Mouse (Mus musculus): ENCODE data around the gene Tppp3. TPM values are rescaled to one million over a fixed set of nuclear protein-coding genes. Genes with fewer than 3 reads are reported as not detected.

Gene Tppp3
- polyA plus RNA-seq, 1 experiment from 2014 or later = 13.5 TPM

- Histone ChIP-seq H3K36me3 (peaks cover 9% of the 10 kb centered on the region; the same call in 1 of the 2 replicates), H3K9me3 (replicated peaks) (no peaks in the 10 kb centered on the region), H3K27me3 (ENCODE audit: low read depth, poor library complexity, severe bottlenecking) (peaks cover 46% of the 10 kb centered on the region), H3K4me3 (no peak overlapping the region), H3K27ac (no peak overlapping the region), H3K4me1 (peaks cover 64% of the 10 kb centered on the region)
- WGBS = 79% methylated on average over 5 of the region's 5 CpGs
- no peak for DNase-seq (ENCODE audit: low spot score)
Observed at GRCm38 (mm10) chr8:105470262-105470661, 1.1 kb downstream of the Tppp3 start.

GRCm38 (mm10) chr8:105469816-105470215 lies 1.5 kb downstream of the Tppp3 start:
- 89% methylated on average over 5 of the region's 5 CpGs for WGBS
- Histone ChIP-seq H3K4me3 (no peak overlapping the region), H3K4me1 (peaks cover 61% of the 10 kb centered on the region), H3K9me3 (replicated peaks) (no peaks in the 10 kb centered on the region), H3K27me3 (ENCODE audit: low read depth, poor library complexity, severe bottlenecking) (peaks cover 42% of the 10 kb centered on the region), H3K36me3 (0 out of 2 replicates have a peak, but pooled peaks cover 5% of the 10 kb centered on the region), H3K27ac (peak overlapping the region; percentile 68)
- DNase-seq (ENCODE audit: low spot score) = no peak

GRCm38 (mm10) chr8:105469041-105469695 lies 2.2 kb downstream of the Tppp3 start:
- Histone ChIP-seq H3K27ac (peak overlapping the region; percentile 68), H3K36me3 (0 out of 2 replicates have a peak, but pooled peaks cover 5% of the 10 kb centered on the region), H3K27me3 (ENCODE audit: low read depth, poor library complexity, severe bottlenecking) (peaks cover 35% of the 10 kb centered on the region), H3K4me1 (peaks cover 60% of the 10 kb centered on the region), H3K4me3 (no peak overlapping the region), H3K9me3 (replicated peaks) (no peaks in the 10 kb centered on the region)
- 54% methylated on average over 6 of the region's 6 CpGs for whole genome bisulfite sequencing
- no peak for DNase-seq (ENCODE audit: low spot score)

- peaks cover 50% of the 10 kb centered on the region for H3K4me1 ChIP-seq
- 0 out of 2 replicates have a peak overlapping the region, but pooled peaks have one; percentile 42 for H3K27ac ChIP-seq
- H3K27me3 ChIP-seq (ENCODE audit: low read depth, poor library complexity, severe bottlenecking) = peaks cover 25% of the 10 kb centered on the region
- WGBS = 92% methylated on average over 27 of the region's 27 CpGs
- H3K4me3 ChIP-seq = no peak overlapping the region
- H3K36me3 ChIP-seq = 0 out of 2 replicates have a peak, but pooled peaks cover 2% of the 10 kb centered on the region
- H3K9me3 ChIP-seq (replicated peaks) = no peaks in the 10 kb centered on the region
- no peak for DNase-seq (ENCODE audit: low spot score)
Observed at GRCm38 (mm10) chr8:105468002-105468720, 3.2 kb downstream of the Tppp3 start.

- Histone ChIP-seq H3K4me1 (peaks cover 44% of the 10 kb centered on the region), H3K27ac (no peak overlapping the region), H3K4me3 (no peak overlapping the region), H3K9me3 (replicated peaks) (no peaks in the 10 kb centered on the region), H3K36me3 (no peaks in the 10 kb centered on the region), H3K27me3 (ENCODE audit: low read depth, poor library complexity, severe bottlenecking) (peaks cover 19% of the 10 kb centered on the region)
- WGBS = 92% methylated on average over 10 of the region's 10 CpGs
- no peak for DNase-seq (ENCODE audit: low spot score)
Observed at GRCm38 (mm10) chr8:105467396-105467985, 3.8 kb downstream of the Tppp3 start.

GRCm38 (mm10) chr8:105466700-105467291 lies 4.5 kb downstream of the Tppp3 start:
- 75% methylated on average over 7 of the region's 7 CpGs for WGBS
- H3K4me3 ChIP-seq = no peak overlapping the region
- H3K27ac ChIP-seq = no peak overlapping the region
- DNase-seq (ENCODE audit: low spot score) = no peak
- peaks cover 12% of the 10 kb centered on the region for H3K27me3 ChIP-seq (ENCODE audit: low read depth, poor library complexity, severe bottlenecking)
- H3K36me3 ChIP-seq = no peaks in the 10 kb centered on the region
- H3K4me1 ChIP-seq = peaks cover 38% of the 10 kb centered on the region
- no peaks in the 10 kb centered on the region for H3K9me3 ChIP-seq (replicated peaks)

- H3K27ac ChIP-seq = no peak overlapping the region
- H3K27me3 ChIP-seq (ENCODE audit: low read depth, poor library complexity, severe bottlenecking) = peaks cover 7% of the 10 kb centered on the region; the same call in 1 of the 2 replicates
- no peaks in the 10 kb centered on the region for H3K36me3 ChIP-seq
- WGBS = 87% methylated on average over 6 of the region's 6 CpGs
- H3K4me1 ChIP-seq = peaks cover 34% of the 10 kb centered on the region
- no peak overlapping the region for H3K4me3 ChIP-seq
- H3K9me3 ChIP-seq (replicated peaks) = no peaks in the 10 kb centered on the region
- no peak for DNase-seq (ENCODE audit: low spot score)
Observed at GRCm38 (mm10) chr8:105466246-105466645, 5.1 kb downstream of the Tppp3 start.

GRCm38 (mm10) chr8:105464595-105464994 lies 6.7 kb downstream of the Tppp3 start:
- Histone ChIP-seq H3K27me3 (ENCODE audit: low read depth, poor library complexity, severe bottlenecking) (no peaks in the 10 kb centered on the region), H3K4me1 (peaks cover 22% of the 10 kb centered on the region), H3K4me3 (no peak overlapping the region), H3K9me3 (replicated peaks) (no peaks in the 10 kb centered on the region), H3K27ac (no peak overlapping the region), H3K36me3 (no peaks in the 10 kb centered on the region)
- 80% methylated on average over 7 of the region's 7 CpGs for WGBS
- DNase-seq (ENCODE audit: low spot score) = no peak

GRCm38 (mm10) chr8:105461085-105461803 lies 10.1 kb downstream of the Tppp3 start:
- no peak overlapping the region for H3K4me3 ChIP-seq
- no peaks in the 10 kb centered on the region for H3K27me3 ChIP-seq (ENCODE audit: low read depth, poor library complexity, severe bottlenecking)
- DNase-seq (ENCODE audit: low spot score) = peak; percentile 24
- H3K9me3 ChIP-seq (replicated peaks) = no peaks in the 10 kb centered on the region
- H3K27ac ChIP-seq = no peak overlapping the region
- peaks cover 24% of the 10 kb centered on the region for H3K4me1 ChIP-seq
- H3K36me3 ChIP-seq = no peaks in the 10 kb centered on the region
- WGBS = 51% methylated on average over 13 of the region's 13 CpGs

GRCm38 (mm10) chr8:105455218-105455617 lies 16.1 kb downstream of the Tppp3 start:
- H3K4me3 ChIP-seq = no peak overlapping the region
- H3K27ac ChIP-seq = no peak overlapping the region
- peak; percentile 26 for DNase-seq (ENCODE audit: low spot score)
- 67% methylated on average over 10 of the region's 10 CpGs for WGBS
- no peaks in the 10 kb centered on the region for H3K27me3 ChIP-seq (ENCODE audit: low read depth, poor library complexity, severe bottlenecking)
- H3K9me3 ChIP-seq (replicated peaks) = no peaks in the 10 kb centered on the region
- no peaks in the 10 kb centered on the region for H3K36me3 ChIP-seq
- peaks cover 15% of the 10 kb centered on the region for H3K4me1 ChIP-seq

GRCm38 (mm10) chr8:105454088-105454487 lies 17.2 kb downstream of the Tppp3 start:
- Histone ChIP-seq H3K4me3 (no peak overlapping the region), H3K36me3 (no peaks in the 10 kb centered on the region), H3K4me1 (peaks cover 15% of the 10 kb centered on the region), H3K27ac (no peak overlapping the region), H3K27me3 (ENCODE audit: low read depth, poor library complexity, severe bottlenecking) (no peaks in the 10 kb centered on the region), H3K9me3 (replicated peaks) (no peaks in the 10 kb centered on the region)
- 64% methylated on average over 5 of the region's 5 CpGs for WGBS
- DNase-seq (ENCODE audit: low spot score) = no peak

GRCm38 (mm10) chr8:105453296-105453695 lies 18.0 kb downstream of the Tppp3 start:
- WGBS = 82% methylated on average over 5 of the region's 5 CpGs
- no peaks in the 10 kb centered on the region for H3K27me3 ChIP-seq (ENCODE audit: low read depth, poor library complexity, severe bottlenecking)
- H3K27ac ChIP-seq = no peak overlapping the region; the same call in 1 of the 2 replicates
- no peaks in the 10 kb centered on the region for H3K9me3 ChIP-seq (replicated peaks)
- no peaks in the 10 kb centered on the region for H3K36me3 ChIP-seq
- no peak for DNase-seq (ENCODE audit: low spot score)
- H3K4me3 ChIP-seq = no peak overlapping the region
- peaks cover 12% of the 10 kb centered on the region for H3K4me1 ChIP-seq
